Mouse (Mus musculus) c-Kit-positive CD71-positive TER-119-positive erythroid progenitor cells, embryonic 14.5 days (primary cell): ENCODE measurements around the gene Camk1d.

Source experiments
- DNase-seq: peaks from one replicate; pipeline ENCODE4 v3.0.0-alpha.2; 2013; ENCODE audit warnings: low spot score

Gene Camk1d

DNA sequence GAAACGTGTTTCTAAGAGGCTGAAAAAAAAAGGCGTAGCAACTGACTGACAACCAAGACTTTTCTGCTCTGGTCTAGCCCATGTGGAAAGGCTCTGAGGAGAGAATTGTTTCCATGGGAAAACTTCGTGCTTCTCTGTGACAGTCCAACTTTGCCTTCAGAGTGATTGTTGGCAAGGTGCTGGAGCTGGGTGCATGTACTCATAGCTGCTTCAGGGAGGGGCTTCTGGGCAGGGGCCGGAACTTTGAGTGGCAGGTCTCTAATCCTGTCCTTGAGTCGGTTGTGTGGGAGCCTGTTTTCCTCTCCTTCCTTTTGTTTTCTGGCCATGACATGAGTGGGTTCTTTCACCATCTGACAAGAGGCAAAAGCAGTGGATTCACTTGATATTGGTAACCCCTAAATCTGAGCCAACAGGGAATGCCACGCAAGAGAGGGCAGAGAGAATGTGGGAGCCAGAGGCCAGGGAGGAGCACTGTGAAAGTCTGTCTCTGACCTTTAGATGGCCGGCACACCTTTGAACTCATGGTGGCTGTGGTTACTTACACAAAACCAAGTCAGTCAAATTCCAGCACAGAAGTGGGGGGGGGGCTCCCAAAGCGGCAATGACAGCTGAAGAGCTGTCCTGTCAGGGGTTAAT is 392.5 kb downstream of the Camk1d start:
- DNase-seq, result no peak

- DNase-seq, result no peak
Observed at GRCm38 (mm10) chr2:5319138-5319537, 395.2 kb downstream of the Camk1d start.

DNA sequence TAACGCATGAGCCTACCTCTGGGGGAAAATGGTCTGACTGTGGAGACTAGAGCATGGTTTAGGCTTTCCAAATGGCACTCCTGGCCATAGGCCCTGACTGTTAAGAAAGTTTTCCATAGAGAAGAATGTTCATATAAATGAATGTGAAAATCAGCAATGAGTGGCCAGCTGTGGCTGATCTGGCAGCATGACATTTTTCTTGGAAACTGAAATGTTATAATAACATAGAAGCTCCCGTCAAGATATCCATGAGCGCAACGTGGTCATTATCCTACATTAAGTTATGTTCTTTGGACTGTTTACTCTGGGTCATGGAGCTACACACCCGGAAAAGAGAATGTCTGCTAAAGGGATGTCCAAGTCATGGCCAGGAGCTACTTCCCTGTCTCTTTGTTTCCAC is 397.6 kb downstream of the Camk1d start:
- no peak for DNase-seq

DNA sequence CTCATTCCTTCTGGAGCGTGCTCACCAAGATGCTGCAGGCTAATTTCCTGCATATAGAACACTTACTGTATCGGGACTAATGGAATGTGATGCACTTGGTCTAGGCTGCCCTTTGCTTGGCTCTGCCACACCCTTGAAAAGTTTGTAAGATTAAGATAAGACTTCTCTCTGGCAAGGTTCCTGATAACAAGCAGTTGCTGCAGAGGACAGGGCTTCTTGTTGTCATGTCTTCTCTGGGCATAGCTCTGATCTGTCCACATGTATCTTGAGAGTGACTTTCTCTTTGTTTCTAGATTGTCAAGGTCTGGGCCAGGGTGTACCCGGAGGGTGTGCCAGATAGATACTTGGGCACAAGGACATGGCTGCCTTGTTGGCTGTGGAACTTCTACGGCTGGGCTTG is 398.1 kb downstream of the Camk1d start:
- DNase-seq, result no peak

- no peak for DNase-seq
Observed at GRCm38 (mm10) chr2:5315291-5315828, 399.0 kb downstream of the Camk1d start.

DNA sequence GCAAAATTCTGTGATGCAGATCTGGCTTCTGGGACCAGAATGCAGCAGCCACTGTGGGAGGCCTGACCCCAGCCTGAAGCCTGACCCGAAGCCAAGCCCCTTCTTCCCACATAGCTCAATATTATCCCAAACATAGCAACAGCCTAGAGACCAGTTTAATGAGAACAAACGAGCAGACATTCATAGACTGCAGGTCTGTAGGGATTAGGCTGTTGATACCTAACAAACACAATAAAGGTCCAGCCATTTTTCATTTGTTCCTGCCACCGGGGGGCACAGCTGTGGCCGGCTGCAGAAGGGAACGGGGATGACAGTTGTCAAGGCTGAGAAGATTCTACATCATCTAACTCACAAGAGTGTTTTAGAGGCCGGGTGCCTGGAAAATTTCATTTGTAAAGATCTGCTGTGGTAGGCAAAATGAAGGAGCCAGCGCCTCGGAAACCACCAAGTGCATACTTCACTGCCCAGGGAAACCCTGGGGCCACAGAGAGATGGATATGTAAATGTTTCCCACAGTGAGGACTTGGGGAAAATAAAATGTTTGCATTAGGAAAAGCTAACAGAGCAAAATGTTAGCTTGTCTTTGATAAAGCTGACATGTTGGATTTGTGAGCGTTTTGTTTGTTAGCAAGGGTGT is 399.7 kb downstream of the Camk1d start:
- DNase-seq, result no peak

- no peak for DNase-seq
Observed at GRCm38 (mm10) chr2:5305156-5305555, 409.2 kb downstream of the Camk1d start.

DNA sequence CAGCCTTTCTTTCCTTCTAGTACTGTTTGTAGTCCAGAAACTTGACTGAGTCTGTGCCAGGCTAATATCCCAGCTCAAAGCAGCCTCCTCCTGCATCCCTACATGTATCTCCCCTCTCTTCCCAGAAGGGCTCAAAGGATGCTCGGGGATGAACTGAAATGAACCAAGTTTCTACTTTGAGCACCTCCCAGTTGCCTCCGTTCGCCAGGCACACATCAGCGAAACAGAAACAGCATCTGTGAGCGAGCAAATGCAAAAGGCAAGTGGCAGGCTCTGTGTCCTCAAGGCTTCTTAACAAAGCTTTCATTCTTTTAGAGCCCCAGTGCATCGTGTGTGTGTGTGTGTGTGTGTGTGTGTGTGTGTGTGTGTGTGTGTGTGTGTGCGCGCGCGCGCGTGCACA is 409.9 kb downstream of the Camk1d start:
- no peak for DNase-seq

DNA sequence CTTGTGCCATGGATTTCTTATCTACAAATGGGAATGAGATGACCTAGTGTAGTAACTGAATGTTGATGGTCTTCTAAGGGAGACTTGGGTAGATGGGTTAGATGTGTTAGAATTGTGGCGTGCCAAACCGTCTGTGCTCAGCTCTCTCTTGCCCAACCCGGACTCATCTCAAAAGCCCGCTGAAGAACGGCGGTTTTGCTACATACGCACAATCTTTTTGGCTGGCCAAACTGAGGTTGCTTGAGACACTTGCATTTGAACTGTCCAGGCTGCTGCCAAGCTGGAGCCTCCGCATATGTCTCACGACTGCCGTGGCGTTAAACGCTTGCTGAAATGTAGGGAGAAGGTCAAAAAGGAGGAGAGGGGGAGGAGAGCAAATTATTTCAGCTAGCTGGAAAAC is 413.0 kb downstream of the Camk1d start:
- DNase-seq, result no peak

DNA sequence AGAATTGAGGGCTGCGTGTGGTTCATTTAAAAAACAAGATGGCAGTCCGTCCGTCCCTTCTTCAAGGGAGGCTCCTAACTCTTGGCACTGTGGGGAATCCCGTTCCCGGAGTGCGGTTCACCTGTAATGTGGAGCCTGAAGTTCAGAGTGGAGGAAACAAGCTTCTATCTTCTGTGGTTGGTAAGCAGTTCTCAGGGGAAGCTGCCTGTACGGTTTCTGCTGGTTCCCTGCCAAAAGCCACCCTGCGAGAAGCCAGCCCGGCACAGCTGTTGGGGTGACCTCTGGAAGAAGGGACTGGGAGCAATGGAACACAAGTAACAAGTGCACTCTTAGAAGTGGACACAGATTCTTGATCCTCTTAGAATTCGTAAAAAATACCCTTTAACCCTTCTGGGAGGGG is 416.2 kb downstream of the Camk1d start:
- DNase-seq, result no peak

DNA sequence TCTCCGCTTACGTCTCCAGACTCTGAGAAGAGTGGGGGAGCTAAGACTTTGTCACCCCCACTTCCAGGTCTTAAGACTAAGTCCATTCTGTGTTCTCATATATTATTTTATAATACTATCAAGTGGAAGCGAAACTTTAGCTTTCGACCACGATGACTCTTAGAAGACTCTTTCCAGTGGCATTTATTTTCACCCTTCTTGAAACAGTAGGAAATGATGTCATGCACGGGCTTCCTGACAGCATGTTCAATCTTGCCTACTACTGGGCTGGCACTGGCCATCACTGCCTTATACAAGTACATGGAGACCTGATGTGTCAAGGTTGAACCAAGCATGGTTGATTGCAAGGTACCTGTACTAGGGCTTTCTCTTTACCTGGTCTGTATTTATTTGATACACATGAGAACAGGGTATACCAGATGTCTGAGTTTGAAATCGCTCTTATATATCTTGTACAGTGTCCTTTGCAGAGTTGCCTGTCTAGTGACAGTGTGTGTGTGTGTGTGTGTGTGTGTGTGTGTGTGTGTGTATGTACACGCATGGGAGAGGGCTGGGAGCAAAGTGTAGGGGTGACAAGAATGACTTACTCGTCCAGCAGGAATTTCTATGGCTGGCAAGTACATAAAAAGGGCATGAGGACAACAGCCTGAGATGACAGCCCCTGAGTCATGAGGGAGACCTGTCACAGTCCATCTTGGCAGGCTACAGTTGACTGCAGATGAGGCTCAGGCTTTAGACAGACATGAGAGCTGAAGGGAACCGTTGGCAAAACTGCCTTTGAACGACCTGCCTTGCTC is 417.4 kb downstream of the Camk1d start:
- DNase-seq, result no peak

DNA sequence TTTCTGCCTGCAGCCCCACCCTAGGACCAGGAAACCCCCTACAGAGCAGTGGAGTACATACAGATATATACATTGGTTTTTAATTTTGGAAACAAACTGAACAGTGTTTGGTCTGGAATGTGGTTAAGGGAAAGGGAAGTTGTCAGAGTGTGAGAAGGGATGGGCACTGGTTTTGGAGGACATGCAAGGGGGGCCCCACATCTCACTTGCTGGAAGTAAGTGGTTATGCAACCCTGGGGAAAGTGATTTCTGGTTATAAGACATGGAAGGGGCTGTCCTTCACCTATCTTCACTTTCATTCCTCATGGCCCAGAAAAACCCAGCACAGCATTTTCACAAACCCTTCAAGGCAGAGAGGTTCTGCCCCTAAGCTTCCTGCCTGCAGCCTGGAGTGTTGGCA is 419.2 kb downstream of the Camk1d start:
- DNase-seq, result no peak

- DNase-seq, result no peak
Observed at GRCm38 (mm10) chr2:5294451-5294850, 419.9 kb downstream of the Camk1d start.

DNA sequence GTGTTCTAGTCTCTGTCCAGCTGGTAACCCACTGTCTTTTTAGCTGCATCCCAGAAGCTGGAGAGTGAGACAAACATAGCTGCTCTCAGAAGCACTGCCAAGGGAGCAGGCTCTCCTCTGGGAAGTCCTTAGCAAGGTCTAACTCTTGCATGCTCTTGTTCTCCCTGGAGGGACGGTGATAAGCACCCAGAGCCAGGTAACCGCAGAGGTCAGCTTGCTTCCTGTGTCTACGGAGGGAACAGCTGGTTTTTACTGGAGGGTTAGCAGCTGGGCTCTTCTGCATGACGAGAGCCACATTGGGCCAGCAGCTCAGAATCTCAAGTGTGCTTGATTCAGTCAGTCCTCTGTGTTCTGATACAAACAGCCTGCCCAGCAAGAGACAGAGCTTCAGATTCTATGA is 425.7 kb downstream of the Camk1d start:
- DNase-seq, result no peak

GRCm38 (mm10) chr2:5287044-5287380 is 427.3 kb downstream of the Camk1d start:
- no peak for DNase-seq

DNA sequence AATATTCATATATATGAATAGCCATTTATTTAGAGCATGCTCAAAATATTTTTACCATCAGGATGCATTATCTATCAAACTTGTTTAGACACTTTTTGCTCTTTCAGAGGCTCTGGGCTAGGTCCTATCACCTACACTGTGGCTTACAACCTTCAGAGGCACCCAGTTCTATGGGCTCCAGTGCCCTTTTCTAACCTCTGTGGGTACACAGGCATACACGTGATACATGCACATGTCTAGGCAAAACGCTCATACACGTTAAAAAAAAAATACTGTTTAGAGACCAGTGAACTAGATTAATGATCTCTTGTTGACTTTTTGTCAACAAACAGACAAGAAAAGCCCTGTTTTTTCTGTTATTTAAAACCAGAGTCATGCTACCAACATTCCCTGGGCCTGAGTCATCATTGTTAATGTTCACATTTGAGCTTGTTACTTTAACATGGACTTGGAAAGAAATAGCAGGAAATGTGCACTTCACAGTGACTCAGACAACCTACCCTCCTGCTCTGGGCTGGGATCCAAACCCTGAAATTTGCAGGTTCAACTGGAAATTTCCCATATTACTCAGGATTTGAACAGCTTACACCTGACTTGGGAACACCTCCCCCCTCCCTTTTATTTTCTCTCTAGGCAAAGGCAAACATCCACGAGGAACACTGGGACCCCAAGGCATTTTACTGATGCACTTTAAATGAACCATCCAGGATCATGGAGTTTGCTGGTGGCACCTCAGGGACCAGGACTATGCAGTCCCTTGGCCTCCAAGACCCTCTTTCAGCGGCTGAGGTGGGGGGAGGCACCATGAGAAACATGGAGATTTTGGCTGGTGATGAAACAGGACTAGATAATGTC is 427.9 kb downstream of the Camk1d start:
- no peak for DNase-seq

GRCm38 (mm10) chr2:5284351-5284750 is 430.0 kb downstream of the Camk1d start:
- no peak for DNase-seq

DNA sequence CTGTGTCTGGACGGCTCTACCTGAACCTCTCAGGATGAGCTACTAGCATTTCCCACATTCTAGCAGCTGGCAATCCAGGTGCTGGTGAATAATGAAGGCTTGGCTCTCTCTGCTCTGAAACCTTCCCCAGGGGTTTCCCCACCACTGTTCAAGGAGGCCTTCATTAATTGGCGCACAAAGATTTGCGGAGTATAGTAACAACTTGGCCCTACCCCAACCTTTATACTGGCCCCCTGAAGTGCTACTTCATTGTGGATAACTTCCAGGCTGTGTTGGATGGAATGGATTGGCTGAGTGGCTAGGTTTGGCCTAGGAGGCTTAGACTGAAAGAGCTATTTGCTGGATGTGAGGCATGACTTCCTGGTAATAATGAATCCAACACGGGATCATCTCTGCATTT is 431.7 kb downstream of the Camk1d start:
- DNase-seq, result no peak

GRCm38 (mm10) chr2:5267980-5268379 is 446.3 kb downstream of the Camk1d start:
- DNase-seq, result no peak

- no peak for DNase-seq
Observed at GRCm38 (mm10) chr2:5262279-5262678, 452.0 kb downstream of the Camk1d start.

- no peak for DNase-seq
Observed at GRCm38 (mm10) chr2:5258250-5258649, 456.1 kb downstream of the Camk1d start.

GRCm38 (mm10) chr2:5249969-5250368 is 464.3 kb downstream of the Camk1d start:
- DNase-seq, result no peak
